Mouse (Mus musculus): Measurements from ENCODE around the gene Ank3. TPM values are rescaled to one million over a fixed set of nuclear protein-coding genes. Genes with fewer than 3 reads are reported as not detected.

Ank3 gene
- polyA plus RNA-seq, 1 experiment, result 39.1 TPM

- Histone ChIP-seq H3K4me3 (ENCODE audit: insufficient read depth, low read depth, low read length) (no peak overlapping the region), H3K36me3 (ENCODE audit: control insufficient read depth, insufficient read depth, low read length) (no peaks in the 10 kb centered on the region; the same call in 1 of the 2 replicates), H3K27me3 (replicated peaks; ENCODE audit: control insufficient read depth, insufficient read depth, low read length) (no peaks in the 10 kb centered on the region), H3K4me1 (ENCODE audit: control insufficient read depth, insufficient read depth, low read length) (peaks cover 11% of the 10 kb centered on the region; the same call in 1 of the 2 replicates), H3K27ac (ENCODE audit: insufficient read depth, low read depth, low read length) (no peak overlapping the region)
- WGBS, result 88% methylated on average over 2 of the region's 2 CpGs
- no peak for TF ChIP-seq CTCF (conservative IDR thresholded peaks at IDR 0.05; ENCODE audit: insufficient read depth, insufficient read length, low read depth, low read length)
- TF ChIP-seq POLR2A (IDR thresholded peaks at IDR 0.05; ENCODE audit: low read depth, low read length), result no peak
- DNase-seq, result no peak
Measured at GRCm38 (mm10) chr10:69538236-69538635, 139.7 kb downstream of the Ank3 start.

- TF ChIP-seq CTCF (conservative IDR thresholded peaks at IDR 0.05; ENCODE audit: insufficient read depth, insufficient read length, low read depth, low read length) (no peak), POLR2A (IDR thresholded peaks at IDR 0.05; ENCODE audit: low read depth, low read length) (no peak)
- DNase-seq, result no peak
- Histone ChIP-seq H3K36me3 (ENCODE audit: control insufficient read depth, insufficient read depth, low read length) (no peaks in the 10 kb centered on the region; the same call in 1 of the 2 replicates), H3K4me3 (ENCODE audit: insufficient read depth, low read depth, low read length) (no peak overlapping the region), H3K4me1 (ENCODE audit: control insufficient read depth, insufficient read depth, low read length) (peaks cover 25% of the 10 kb centered on the region), H3K27me3 (replicated peaks; ENCODE audit: control insufficient read depth, insufficient read depth, low read length) (no peaks in the 10 kb centered on the region), H3K27ac (ENCODE audit: insufficient read depth, low read depth, low read length) (no peak overlapping the region)
- WGBS, result 94% methylated on average over 3 of the region's 3 CpGs
Measured at GRCm38 (mm10) chr10:69542439-69542838, 143.9 kb downstream of the Ank3 start.

GRCm38 (mm10) chr10:69543876-69544620 is 145.5 kb downstream of the Ank3 start:
- Histone ChIP-seq H3K36me3 (ENCODE audit: control insufficient read depth, insufficient read depth, low read length) (no peaks in the 10 kb centered on the region; the same call in 1 of the 2 replicates), H3K27me3 (replicated peaks; ENCODE audit: control insufficient read depth, insufficient read depth, low read length) (no peaks in the 10 kb centered on the region), H3K4me1 (ENCODE audit: control insufficient read depth, insufficient read depth, low read length) (peaks cover 37% of the 10 kb centered on the region), H3K27ac (ENCODE audit: insufficient read depth, low read depth, low read length) (peak overlapping the region; percentile 94; the same call in 1 of the 2 replicates), H3K4me3 (ENCODE audit: insufficient read depth, low read depth, low read length) (no peak overlapping the region)
- DNase-seq, result no peak
- WGBS, result 91% methylated on average over 10 of the region's 10 CpGs
- no peak for TF ChIP-seq CTCF (conservative IDR thresholded peaks at IDR 0.05; ENCODE audit: insufficient read depth, insufficient read length, low read depth, low read length)

- peak overlapping the region; percentile 94 for H3K27ac ChIP-seq (ENCODE audit: insufficient read depth, low read depth, low read length)
Measured at GRCm38 (mm10) chr10:69544653-69545052, 146.1 kb downstream of the Ank3 start.

GRCm38 (mm10) chr10:69545936-69546335 is 147.4 kb downstream of the Ank3 start:
- peak overlapping the region; percentile 80 for H3K27ac ChIP-seq (ENCODE audit: insufficient read depth, low read depth, low read length)
- no peaks in the 10 kb centered on the region for H3K27me3 ChIP-seq (replicated peaks; ENCODE audit: control insufficient read depth, insufficient read depth, low read length)
- no peak for TF ChIP-seq POLR2A (IDR thresholded peaks at IDR 0.05; ENCODE audit: low read depth, low read length)
- TF ChIP-seq CTCF (conservative IDR thresholded peaks at IDR 0.05; ENCODE audit: insufficient read depth, insufficient read length, low read depth, low read length), result no peak
- no peaks in the 10 kb centered on the region for H3K36me3 ChIP-seq (ENCODE audit: control insufficient read depth, insufficient read depth, low read length)
- no peak overlapping the region for H3K4me3 ChIP-seq (ENCODE audit: insufficient read depth, low read depth, low read length)
- H3K4me1 ChIP-seq (ENCODE audit: control insufficient read depth, insufficient read depth, low read length), result peaks cover 45% of the 10 kb centered on the region
- WGBS, result 73% methylated on average over 3 of the region's 3 CpGs
- no peak for DNase-seq

More at GRCm38 (mm10) chr10:69544653-69545052, 146.1 kb downstream of the Ank3 start:
- H3K27me3 ChIP-seq (replicated peaks; ENCODE audit: control insufficient read depth, insufficient read depth, low read length), result no peaks in the 10 kb centered on the region
- WGBS, result 22% methylated on average over 7 of the region's 7 CpGs
- H3K36me3 ChIP-seq (ENCODE audit: control insufficient read depth, insufficient read depth, low read length), result no peaks in the 10 kb centered on the region; the same call in 1 of the 2 replicates
- H3K4me1 ChIP-seq (ENCODE audit: control insufficient read depth, insufficient read depth, low read length), result peaks cover 41% of the 10 kb centered on the region
- no peak overlapping the region for H3K4me3 ChIP-seq (ENCODE audit: insufficient read depth, low read depth, low read length)
- TF ChIP-seq POLR2A (IDR thresholded peaks at IDR 0.05; ENCODE audit: low read depth, low read length) (no peak), CTCF (conservative IDR thresholded peaks at IDR 0.05; ENCODE audit: insufficient read depth, insufficient read length, low read depth, low read length) (no peak)
- peak; percentile 56 for DNase-seq

- no peak overlapping the region for H3K27ac ChIP-seq (ENCODE audit: insufficient read depth, low read depth, low read length)
- TF ChIP-seq POLR2A (IDR thresholded peaks at IDR 0.05; ENCODE audit: low read depth, low read length), result no peak
- no peak for TF ChIP-seq CTCF (conservative IDR thresholded peaks at IDR 0.05; ENCODE audit: insufficient read depth, insufficient read length, low read depth, low read length)
- WGBS, result 75% methylated on average over 6 of the region's 6 CpGs
Measured at GRCm38 (mm10) chr10:69546643-69547042, 148.1 kb downstream of the Ank3 start.

GRCm38 (mm10) chr10:69548771-69549170 is 150.2 kb downstream of the Ank3 start:
- peak overlapping the region; percentile 72 for H3K27ac ChIP-seq (ENCODE audit: insufficient read depth, low read depth, low read length)
- 48% methylated on average over 3 of the region's 3 CpGs for whole genome bisulfite sequencing
- DNase-seq, result peak; percentile 64

More at GRCm38 (mm10) chr10:69546643-69547042, 148.1 kb downstream of the Ank3 start:
- no peak for DNase-seq
- H3K4me3 ChIP-seq (ENCODE audit: insufficient read depth, low read depth, low read length), result no peak overlapping the region
- H3K4me1 ChIP-seq (ENCODE audit: control insufficient read depth, insufficient read depth, low read length), result peaks cover 45% of the 10 kb centered on the region
- H3K27me3 ChIP-seq (replicated peaks; ENCODE audit: control insufficient read depth, insufficient read depth, low read length), result no peaks in the 10 kb centered on the region
- no peaks in the 10 kb centered on the region for H3K36me3 ChIP-seq (ENCODE audit: control insufficient read depth, insufficient read depth, low read length)

More at GRCm38 (mm10) chr10:69548771-69549170, 150.2 kb downstream of the Ank3 start:
- H3K4me3 ChIP-seq (ENCODE audit: insufficient read depth, low read depth, low read length), result no peak overlapping the region
- TF ChIP-seq POLR2A (IDR thresholded peaks at IDR 0.05; ENCODE audit: low read depth, low read length) (no peak), CTCF (conservative IDR thresholded peaks at IDR 0.05; ENCODE audit: insufficient read depth, insufficient read length, low read depth, low read length) (no peak)
- no peaks in the 10 kb centered on the region for H3K27me3 ChIP-seq (replicated peaks; ENCODE audit: control insufficient read depth, insufficient read depth, low read length)
- H3K36me3 ChIP-seq (ENCODE audit: control insufficient read depth, insufficient read depth, low read length), result no peaks in the 10 kb centered on the region
- H3K4me1 ChIP-seq (ENCODE audit: control insufficient read depth, insufficient read depth, low read length), result peaks cover 45% of the 10 kb centered on the region
